Mouse (Mus musculus) embryonic facial prominence, embryonic 10.5 days (tissue): ENCODE results near the gene Bcor. TPM values are rescaled to one million over a fixed set of nuclear protein-coding genes. Genes with fewer than 3 reads are reported as not detected.

ENCODE experiments used
- DNase-seq: peaks from one replicate; pipeline ENCODE4 v3.0.0-alpha.2; 2017; ENCODE audit warnings: low spot score
- H3K27ac ChIP-seq: fragments of 300-500 bp; sonication (generic); replicated peaks from 2 replicates; pipeline ENCODE4 v1.5.1; 2016; ENCODE audit warnings: mild to moderate bottlenecking
- H3K27me3 ChIP-seq: fragments of 300-500 bp; sonication (generic); replicated peaks from 2 replicates; pipeline ENCODE4 v1.6.1; 2016; ENCODE audit warnings: low read depth, mild to moderate bottlenecking; ENCODE audit not compliant: poor library complexity, severe bottlenecking
- H3K36me3 ChIP-seq: fragments of 300-500 bp; sonication (generic); replicated peaks from 2 replicates; pipeline ENCODE4 v1.6.1; 2016; ENCODE audit warnings: mild to moderate bottlenecking, moderate library complexity
- H3K4me1 ChIP-seq: fragments of 300-500 bp; sonication (generic); 2 replicates; pipeline ENCODE4 v1.6.1; 2016
- H3K4me3 ChIP-seq: fragments of 300-500 bp; sonication (generic); 2 replicates; pipeline ENCODE4 v1.5.1; 2016; ENCODE audit warnings: mild to moderate bottlenecking, moderate library complexity
- H3K9me3 ChIP-seq: fragments of 300-500 bp; sonication (generic); 2 replicates; pipeline ENCODE4 v1.6.1; 2016; ENCODE audit warnings: mild to moderate bottlenecking
- WGBS: fragments of 180-500 bp; shearing (Covaris S2); methylation state at CpG from one replicate; pipeline ENCODE4 v1.1.7; 2016; 5-methylcytosine and 5-hydroxymethylcytosine counted together
- polyA plus RNA-seq: library from polyadenylated mRNA; unstranded; fragments of >200 nt; fragmentation: Nextera tagmentation; extraction: Ambion mirVana; gene quantifications from 2 replicates; pipeline ENCODE4 v1.2.1, GENCODE M21; 2016

The Bcor gene
- polyA plus RNA-seq, 1 experiment from 2014 or later, result 23.7 TPM

DNA sequence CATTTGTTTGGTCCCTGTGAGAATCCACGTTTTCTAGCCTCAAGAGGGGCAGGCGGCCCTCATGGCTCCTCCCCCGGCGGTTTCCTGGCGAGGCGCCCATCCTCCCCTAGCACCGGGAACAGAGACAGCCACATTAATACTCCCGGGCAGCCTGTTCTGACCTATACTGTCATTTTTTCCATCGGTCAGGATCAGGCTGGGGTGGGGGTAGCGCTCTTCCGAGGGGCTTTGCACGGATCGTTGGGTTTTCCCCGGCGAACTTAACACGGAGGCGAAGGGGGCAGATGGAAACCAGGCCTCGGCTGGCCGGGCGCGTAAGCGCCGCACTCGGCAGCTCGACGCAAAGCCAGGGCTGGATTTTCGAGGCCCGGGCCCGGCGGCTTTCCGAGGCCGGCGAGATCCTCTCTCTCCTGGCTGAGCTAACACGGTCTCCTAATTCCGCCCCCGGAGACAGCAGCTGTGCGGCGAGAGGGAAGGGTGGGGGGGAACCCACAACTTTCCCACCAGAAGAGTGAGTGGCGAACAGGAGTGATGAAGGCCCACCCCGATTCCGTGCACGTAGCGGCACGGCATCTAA, 1.8 kb downstream of the Bcor start:
- Histone ChIP-seq H3K27ac (peak overlapping the region; percentile 94), H3K9me3 (no peaks in the 10 kb centered on the region), H3K4me1 (peaks cover 56% of the 10 kb centered on the region), H3K36me3 (no peaks in the 10 kb centered on the region), H3K4me3 (peak overlapping the region; percentile 62), H3K27me3 (peaks cover 81% of the 10 kb centered on the region)
- 5% methylated on average over 44 of the region's 44 CpGs for WGBS
- DNase-seq, result peak; percentile 81

DNA sequence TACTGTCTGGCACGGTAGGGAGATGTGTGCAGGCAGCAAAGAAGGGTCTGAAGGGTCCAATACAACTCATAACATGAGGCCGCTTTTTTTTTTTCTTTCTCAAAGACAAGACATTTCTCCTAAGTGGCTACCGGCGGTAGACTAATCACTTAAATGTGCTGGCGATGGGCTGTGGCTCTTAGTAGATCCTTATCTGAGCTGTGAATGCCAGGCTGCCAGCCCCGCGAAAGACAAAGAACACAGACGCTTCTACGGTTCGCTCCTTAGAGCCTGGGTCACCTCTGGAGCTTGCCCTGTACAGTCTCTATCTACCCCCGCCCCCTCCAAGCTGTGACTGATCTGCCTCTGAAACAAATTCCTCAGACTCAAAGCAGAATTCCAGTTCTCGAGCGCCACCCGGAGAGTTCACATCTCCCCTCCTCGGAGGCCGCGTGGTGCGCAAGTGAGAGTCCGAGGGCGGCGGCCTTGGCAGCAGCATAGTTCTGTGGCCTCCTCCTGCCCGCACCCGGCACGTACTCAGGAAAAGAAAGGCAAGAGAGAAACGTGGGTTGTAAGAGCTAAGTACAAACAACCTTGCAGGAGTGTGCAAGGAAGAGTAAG, 2.7 kb downstream of the Bcor start:
- no peaks in the 10 kb centered on the region for H3K9me3 ChIP-seq
- 5% methylated on average over 25 of the region's 25 CpGs for WGBS
- peaks cover 65% of the 10 kb centered on the region for H3K4me1 ChIP-seq
- peaks cover 90% of the 10 kb centered on the region for H3K27me3 ChIP-seq
- peak; percentile 81 for DNase-seq
- H3K27ac ChIP-seq, result peak overlapping the region; percentile 94
- H3K36me3 ChIP-seq, result no peaks in the 10 kb centered on the region
- peak overlapping the region; percentile 62 for H3K4me3 ChIP-seq

DNA sequence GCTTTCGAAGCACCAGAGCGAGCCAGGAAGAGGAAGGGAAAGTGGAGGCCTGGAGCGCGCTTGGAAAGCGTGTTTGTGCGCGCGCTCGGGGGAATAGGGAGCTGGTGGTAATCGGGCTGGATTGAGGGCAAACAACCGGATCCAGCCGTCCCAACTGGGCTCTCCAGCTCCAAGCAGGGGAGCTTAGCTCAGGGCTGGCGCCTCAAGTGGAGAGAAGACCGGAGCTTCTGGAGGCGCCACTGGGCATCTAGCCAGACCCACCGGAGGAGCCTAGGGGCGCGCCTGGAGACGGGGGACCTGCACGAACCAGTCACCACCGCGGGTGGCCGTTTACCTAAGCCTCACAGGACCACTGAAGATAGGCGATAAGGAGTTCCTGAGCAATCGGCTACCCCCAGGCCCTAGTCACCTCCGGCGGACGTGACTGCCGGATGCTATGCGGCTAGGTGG, 4.3 kb downstream of the Bcor start:
- Histone ChIP-seq H3K9me3 (no peaks in the 10 kb centered on the region), H3K27me3 (peaks cover 100% of the 10 kb centered on the region), H3K4me3 (peak overlapping the region; percentile 43), H3K36me3 (no peaks in the 10 kb centered on the region), H3K27ac (peak overlapping the region; percentile 74), H3K4me1 (peaks cover 80% of the 10 kb centered on the region)
- WGBS, result 7% methylated on average over 30 of the region's 30 CpGs
- peak; percentile 49 for DNase-seq

DNA sequence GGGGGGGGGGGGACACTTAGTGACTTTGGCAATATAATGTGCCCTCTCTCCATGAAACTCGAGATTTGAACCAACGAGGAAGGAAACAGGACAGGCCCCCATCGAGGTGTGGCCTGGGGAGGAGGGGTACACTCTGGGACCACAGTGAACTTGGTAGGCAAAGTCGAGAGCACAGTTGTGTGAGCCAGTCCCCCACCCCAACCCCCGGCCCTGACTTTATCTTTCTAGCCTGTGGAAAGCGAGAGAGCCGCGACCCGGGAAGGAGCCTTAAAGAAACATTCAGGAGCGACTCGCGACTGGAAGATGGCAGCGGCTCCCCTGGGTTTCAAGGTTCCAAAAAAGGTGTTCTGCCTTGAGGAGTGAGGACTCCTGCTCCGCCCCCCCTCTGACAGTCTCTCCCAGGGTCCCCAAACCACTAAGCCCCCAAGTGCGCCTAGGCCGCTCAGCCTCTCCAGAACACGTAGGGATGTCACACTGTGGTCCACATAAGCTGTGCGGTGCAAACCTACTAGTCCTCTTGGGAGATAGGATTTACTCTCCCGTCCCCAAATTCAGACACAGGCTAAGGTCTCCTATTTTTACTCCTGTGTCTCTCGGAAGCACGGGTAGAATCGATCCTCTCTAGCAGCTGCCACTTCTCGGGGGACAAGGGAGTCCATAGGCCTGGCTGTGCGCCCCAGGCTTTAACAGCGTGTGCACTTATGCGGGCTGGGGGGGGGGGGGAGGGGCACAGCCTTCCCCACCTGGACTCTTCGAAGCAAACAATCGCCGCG, 4.9 kb downstream of the Bcor start:
- Histone ChIP-seq H3K9me3 (no peaks in the 10 kb centered on the region), H3K27ac (peak overlapping the region; percentile 74)
- 9% methylated on average over 30 of the region's 30 CpGs for WGBS

DNA sequence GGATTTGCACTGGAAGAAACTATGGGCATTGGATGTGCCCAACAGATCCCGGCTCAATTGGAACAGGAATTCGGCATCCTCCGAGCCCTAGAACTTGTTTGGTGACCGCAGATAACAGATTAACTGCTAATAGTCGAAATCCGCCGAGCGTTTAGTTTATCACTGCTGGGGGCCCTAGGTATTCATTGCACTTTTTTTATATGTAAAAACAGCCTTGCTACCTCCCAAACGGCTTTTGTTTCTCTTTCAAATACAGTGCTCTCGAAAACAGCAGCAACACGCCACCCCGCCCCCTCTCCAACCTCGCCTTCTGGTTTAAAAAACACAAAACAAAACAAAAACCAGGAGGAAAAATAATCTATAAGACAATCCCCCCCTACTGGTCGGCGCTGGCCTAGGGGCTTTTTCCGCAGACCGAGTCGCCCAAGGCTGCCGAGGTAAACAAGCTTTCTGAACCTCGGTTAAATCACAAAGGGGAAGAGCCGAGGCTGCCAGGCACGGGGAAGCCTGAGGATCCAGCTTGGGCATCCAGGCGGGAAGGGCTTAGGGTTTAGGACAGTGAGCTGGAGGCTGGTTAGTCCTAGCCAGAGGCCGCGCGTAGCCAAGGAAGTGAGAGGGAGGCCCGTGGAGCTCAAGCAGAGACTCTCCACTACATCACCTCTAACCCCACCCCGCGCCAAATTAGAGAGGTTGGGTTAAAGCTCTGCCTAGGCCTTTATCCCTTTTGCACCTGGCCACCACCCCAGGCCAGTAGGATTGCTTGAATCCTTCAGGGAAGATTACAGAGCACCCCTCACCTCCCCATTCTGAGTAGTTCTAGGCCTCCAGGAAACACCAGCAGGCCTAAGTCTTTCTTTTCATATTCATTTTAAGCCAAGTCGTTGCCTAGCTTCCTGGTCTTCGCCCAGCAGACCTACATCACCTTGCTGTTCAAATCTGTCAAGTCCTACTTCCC, 6.7 kb downstream of the Bcor start:
- no peaks in the 10 kb centered on the region for H3K36me3 ChIP-seq
- peaks cover 100% of the 10 kb centered on the region for H3K27me3 ChIP-seq
- no peak overlapping the region for H3K4me3 ChIP-seq
- H3K4me1 ChIP-seq, result peaks cover 73% of the 10 kb centered on the region
- H3K27ac ChIP-seq, result peak overlapping the region; percentile 51; the same call in 1 of the 2 replicates
- no peaks in the 10 kb centered on the region for H3K9me3 ChIP-seq
- 8% methylated on average over 31 of the region's 31 CpGs for WGBS
- DNase-seq, result peak; percentile 56

More for the DNA sequence above, 4.9 kb downstream of the Bcor start:
- Histone ChIP-seq H3K4me1 (peaks cover 81% of the 10 kb centered on the region), H3K27me3 (peaks cover 100% of the 10 kb centered on the region), H3K36me3 (no peaks in the 10 kb centered on the region), H3K4me3 (peak overlapping the region; percentile 43)
- peak; percentile 11 for DNase-seq

DNA sequence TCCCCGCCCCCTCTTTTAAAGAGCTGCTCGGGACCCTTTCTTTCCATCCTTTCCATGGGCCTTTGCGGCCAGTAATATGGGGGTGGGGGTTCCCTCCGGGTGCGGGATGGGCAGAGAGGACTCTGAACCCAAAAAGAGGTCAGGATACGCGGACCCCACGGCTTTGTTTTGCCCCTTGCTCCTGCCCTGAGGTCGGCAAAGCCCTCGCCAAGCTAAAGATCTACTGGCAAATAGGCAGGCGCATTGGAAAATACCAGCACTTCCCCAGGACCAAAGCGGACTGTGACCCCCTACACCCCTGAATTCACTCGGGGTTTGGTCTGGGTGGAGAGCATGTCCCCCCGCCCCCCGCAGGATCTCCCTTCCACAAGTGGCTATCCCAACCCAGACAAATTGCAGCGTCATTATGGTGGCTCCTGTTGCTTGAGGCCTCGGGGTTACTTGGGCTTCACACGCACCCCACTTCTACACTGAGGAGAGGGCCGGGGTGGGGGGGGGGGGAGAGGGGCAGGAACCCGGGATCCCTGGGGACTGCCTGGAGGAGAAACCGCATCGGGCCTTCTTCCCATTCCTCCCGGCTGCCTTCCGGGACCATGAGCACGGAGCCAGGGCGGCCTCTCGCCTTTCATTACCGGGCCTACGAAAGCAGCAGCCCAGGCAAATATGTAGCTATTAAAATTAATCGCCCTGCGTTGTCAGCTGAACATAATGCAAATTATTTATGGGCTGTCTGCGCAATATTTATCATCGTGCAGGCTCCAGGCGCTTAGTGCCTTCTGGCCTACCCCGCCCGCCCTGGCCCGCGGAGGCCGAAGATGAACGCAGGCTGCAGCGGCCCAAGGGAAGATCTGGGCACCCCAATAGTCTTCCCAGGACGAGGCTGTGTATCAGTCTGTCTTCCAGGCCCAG, 7.9 kb downstream of the Bcor start:
- WGBS, result 9% methylated on average over 42 of the region's 42 CpGs
- peak overlapping the region; percentile 81 for H3K27ac ChIP-seq
- peak; percentile 29 for DNase-seq
- no peaks in the 10 kb centered on the region for H3K9me3 ChIP-seq
- peak overlapping the region; percentile 47 for H3K4me3 ChIP-seq
- peaks cover 68% of the 10 kb centered on the region for H3K4me1 ChIP-seq
- H3K27me3 ChIP-seq, result peaks cover 99% of the 10 kb centered on the region
- H3K36me3 ChIP-seq, result no peaks in the 10 kb centered on the region

DNA sequence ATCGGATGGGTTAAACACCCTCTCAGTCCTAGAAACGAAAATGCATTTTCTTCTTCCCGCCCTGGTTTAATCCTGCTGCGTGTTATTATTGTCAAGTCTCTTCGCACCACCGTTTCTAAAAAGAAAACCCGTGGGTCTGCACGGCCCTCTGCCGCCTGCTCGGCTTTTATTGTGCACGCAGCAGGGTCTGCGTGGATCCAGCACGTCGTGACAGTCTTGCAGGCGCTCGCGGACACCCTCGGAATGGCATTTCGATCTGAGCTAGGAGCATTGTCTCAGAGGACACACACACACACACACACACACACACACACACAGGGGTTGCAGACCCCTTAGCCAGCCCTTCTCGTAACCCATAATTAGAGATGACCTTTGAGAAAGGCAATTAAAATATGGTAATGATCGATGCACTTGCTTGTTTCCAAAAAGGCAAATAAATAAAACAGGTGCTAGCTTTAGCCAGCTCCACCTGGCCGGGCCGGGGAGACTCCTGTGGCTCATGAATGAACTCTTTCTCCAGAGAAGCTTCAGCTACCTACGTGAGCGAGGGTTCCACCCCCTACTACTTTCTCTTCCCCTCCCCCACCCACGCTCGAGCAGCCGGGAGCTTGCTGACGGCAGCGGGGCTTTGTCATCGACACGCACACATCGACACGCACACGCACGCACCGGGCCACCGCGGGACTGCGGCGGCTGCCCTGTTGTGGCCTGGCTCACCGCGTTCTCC, 8.7 kb downstream of the Bcor start:
- Histone ChIP-seq H3K27me3 (peaks cover 99% of the 10 kb centered on the region), H3K27ac (peak overlapping the region; percentile 81), H3K9me3 (no peaks in the 10 kb centered on the region), H3K36me3 (no peaks in the 10 kb centered on the region), H3K4me3 (peak overlapping the region; percentile 47), H3K4me1 (peaks cover 62% of the 10 kb centered on the region)
- DNase-seq, result peak; percentile 63
- 3% methylated on average over 43 of the region's 43 CpGs for WGBS

DNA sequence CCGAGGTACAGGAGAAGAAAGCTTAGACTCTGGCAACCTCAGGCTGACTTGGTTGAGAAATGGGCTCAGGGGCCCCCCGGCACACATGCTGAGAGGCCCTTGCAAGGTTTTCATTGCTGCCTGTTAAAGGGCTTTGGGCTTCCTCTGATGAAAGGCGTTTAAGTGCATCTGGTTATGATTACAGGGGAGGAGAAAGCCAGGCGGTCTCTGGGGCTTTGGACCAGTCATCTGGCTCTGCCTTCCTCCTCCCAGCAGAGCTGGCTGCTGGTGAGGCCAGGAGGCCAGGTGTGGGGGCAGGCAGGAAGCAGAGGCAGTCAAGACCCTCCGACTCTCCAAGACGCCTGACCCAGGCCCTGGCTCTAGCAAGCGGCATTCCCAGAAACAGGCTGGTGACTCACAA, 9.7 kb downstream of the Bcor start:
- peak; percentile 82 for DNase-seq
- 10% methylated on average over 7 of the region's 7 CpGs for whole genome bisulfite sequencing
- H3K4me3 ChIP-seq, result 0 out of 2 replicates have a peak overlapping the region, but pooled peaks have one; percentile 13
- no peaks in the 10 kb centered on the region for H3K36me3 ChIP-seq
- H3K9me3 ChIP-seq, result no peaks in the 10 kb centered on the region
- peaks cover 61% of the 10 kb centered on the region for H3K4me1 ChIP-seq
- peaks cover 99% of the 10 kb centered on the region for H3K27me3 ChIP-seq
- peak overlapping the region; percentile 81 for H3K27ac ChIP-seq

DNA sequence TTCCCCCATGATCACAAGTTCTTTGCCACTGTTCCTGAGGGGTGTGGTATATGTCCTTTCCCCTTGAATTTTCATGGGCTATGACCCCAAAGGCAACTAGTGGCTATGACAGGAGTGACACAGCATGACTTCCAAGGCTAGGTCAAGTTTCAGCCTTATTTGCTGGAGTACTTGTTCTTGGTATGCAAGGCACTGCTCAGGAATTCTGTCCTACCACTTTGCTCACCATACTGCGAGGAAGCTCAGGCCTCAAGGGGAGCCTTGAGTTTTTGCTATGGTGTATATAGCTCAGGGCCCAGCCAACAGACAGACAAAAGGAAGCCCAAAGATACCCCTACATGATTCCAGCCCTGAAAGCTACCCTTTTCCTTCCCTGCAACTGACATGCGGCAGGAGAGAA, 13.9 kb downstream of the Bcor start:
- Histone ChIP-seq H3K36me3 (no peaks in the 10 kb centered on the region), H3K4me3 (no peak overlapping the region), H3K27ac (no peak overlapping the region), H3K4me1 (peaks cover 27% of the 10 kb centered on the region), H3K27me3 (peaks cover 94% of the 10 kb centered on the region), H3K9me3 (no peaks in the 10 kb centered on the region)
- WGBS, result 59% methylated on average over 2 of the region's 2 CpGs
- no peak for DNase-seq

DNA sequence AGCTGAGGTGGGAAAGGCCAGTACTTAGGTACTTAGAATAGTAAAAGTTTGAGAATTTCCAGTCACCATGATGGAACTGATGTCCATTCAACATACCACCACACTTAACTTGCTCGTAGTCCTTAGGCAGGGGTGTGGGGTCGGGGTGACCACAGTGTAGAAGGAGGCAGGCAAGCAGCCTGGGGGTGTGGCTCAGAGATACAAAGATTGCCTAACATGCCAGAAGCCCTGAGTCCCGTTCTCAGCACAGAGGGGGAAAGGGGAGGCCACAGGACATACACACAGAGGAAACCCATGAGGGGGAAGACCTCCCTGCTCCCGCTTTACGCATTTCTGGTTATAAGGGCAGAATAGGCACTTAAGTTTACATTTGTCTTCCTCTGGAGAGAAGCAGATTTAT, 17.3 kb downstream of the Bcor start:
- DNase-seq, result no peak

More for the DNA sequence above, 17.3 kb downstream of the Bcor start:
- Histone ChIP-seq H3K9me3 (no peaks in the 10 kb centered on the region), H3K36me3 (no peaks in the 10 kb centered on the region), H3K27me3 (peaks cover 95% of the 10 kb centered on the region), H3K27ac (no peak overlapping the region), H3K4me1 (peaks cover 41% of the 10 kb centered on the region), H3K4me3 (no peak overlapping the region)
- WGBS, result 61% methylated on average over 5 of the region's 5 CpGs
